ENCODE assay signal across 13 mouse cellular contexts in the genomic region with DNA sequence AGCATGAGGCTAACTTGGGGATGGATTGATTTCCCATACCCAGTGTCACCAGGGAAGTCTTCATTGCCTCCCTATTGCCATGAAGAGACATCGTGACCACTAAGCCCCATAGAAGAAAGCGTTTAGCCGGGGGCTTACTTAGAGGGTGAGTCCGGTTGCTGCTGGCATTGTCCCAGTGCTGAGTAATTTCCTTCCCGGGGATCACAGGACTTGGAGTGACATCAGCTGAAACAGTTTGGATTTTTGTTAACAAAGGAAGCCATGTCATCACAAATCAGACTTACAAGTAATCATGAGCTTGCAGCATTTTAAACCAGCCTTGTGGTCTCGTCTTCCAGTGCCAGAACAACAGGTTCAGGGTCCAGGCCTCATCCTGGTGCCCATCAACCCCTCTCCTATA. TPM values are rescaled to one million over a fixed set of nuclear protein-coding genes. Genes with fewer than 3 reads are reported as not detected.
DNase-seq lines count a peak whose midpoint lies in the region; ATAC-seq and TF ChIP-seq lines count a peak whose summit lies in the region.
"Had no signal": no experiment of that assay in that cellular context is flagged by ENCODE, and none has a peak within 500 bp of the region (broad histone marks: within the 10 kb centered on the region; RNA-seq: fewer than 3 reads in every experiment).

No protein-coding gene starts in this region.

- TF ChIP-seq CTCF in kidney, postnatal 0 days (IDR thresholded peaks at IDR 0.05; ENCODE audit: low read depth), result no peak
- TF ChIP-seq CTCF in cerebellum, adult 2 months (IDR thresholded peaks at IDR 0.05; ENCODE audit: borderline replicate concordance, insufficient read depth, low read depth, low read length), result no peak

- no peak overlapping the region for H3K9ac ChIP-seq in kidney, embryonic 16.5 days (replicated peaks; ENCODE audit: low read length)
- H3K9ac ChIP-seq in kidney, postnatal 0 days (ENCODE audit: low read depth, low read length), result no peak overlapping the region
- H3K9ac ChIP-seq: embryonic facial prominence, embryonic 12.5 days; hindbrain, embryonic 12.5 days; neural tube, embryonic 12.5 days had no signal

- ATAC-seq in kidney, embryonic 16.5 days (ENCODE audit: low FRiP score, low TSS enrichment), result no peak
- ATAC-seq in kidney, postnatal 0 days (replicated peaks; ENCODE audit: low FRiP score, low read depth), result no peak

- no peak overlapping the region for H3K4me3 ChIP-seq in kidney, embryonic 16.5 days (ENCODE audit: low read length)
- H3K4me3 ChIP-seq in kidney, postnatal 0 days (replicated peaks; ENCODE audit: low read depth, low read length), result no peak overlapping the region
- no peak overlapping the region for H3K4me3 ChIP-seq in cerebellum, adult 2 months (replicated peaks; ENCODE audit: insufficient read depth, low read depth, low read length)
- H3K4me3 ChIP-seq: embryonic facial prominence, embryonic 12.5 days; hindbrain, embryonic 12.5 days; limb, embryonic 10.5 days; neural tube, embryonic 12.5 days had no signal

- no peak overlapping the region for H3K4me2 ChIP-seq in kidney, embryonic 16.5 days (replicated peaks; ENCODE audit: low read depth, low read length)
- H3K4me2 ChIP-seq in kidney, postnatal 0 days (ENCODE audit: low read length), result no peak overlapping the region
- H3K4me2 ChIP-seq: embryonic facial prominence, embryonic 12.5 days; hindbrain, embryonic 12.5 days; neural tube, embryonic 12.5 days had no signal

- no peaks in the 10 kb centered on the region for H3K9me3 ChIP-seq in kidney, embryonic 16.5 days (ENCODE audit: low read length)
- no peaks in the 10 kb centered on the region for H3K9me3 ChIP-seq in kidney, postnatal 0 days (replicated peaks; ENCODE audit: low read length)
- H3K9me3 ChIP-seq: embryonic facial prominence, embryonic 12.5 days; G1E; hindbrain, embryonic 12.5 days; limb, embryonic 10.5 days; neural tube, embryonic 12.5 days had no signal

- H3K36me3 ChIP-seq in kidney, embryonic 16.5 days (ENCODE audit: insufficient read depth, low read length), result no peaks in the 10 kb centered on the region
- 0 out of 2 replicates have a peak, but pooled peaks cover 2% of the 10 kb centered on the region for H3K36me3 ChIP-seq in kidney, postnatal 0 days (ENCODE audit: insufficient read depth, low read length)
- H3K36me3 ChIP-seq: embryonic facial prominence, embryonic 12.5 days; hindbrain, embryonic 12.5 days; limb, embryonic 10.5 days; neural tube, embryonic 12.5 days had no signal

- TF ChIP-seq POLR2A in cerebellum, adult 2 months (IDR thresholded peaks at IDR 0.05; ENCODE audit: borderline replicate concordance, insufficient read depth, low read length), result no peak

- DNase-seq in kidney, adult 11 months, result peak; percentile 58
- DNase-seq in fibroblast of lung, adult 2 months (ENCODE audit: low read depth), result peak; percentile 70
- DNase-seq in kidney, postnatal 0 days (ENCODE audit: low spot score), result peak; percentile 61
- DNase-seq in lung, postnatal 4 days, result peak; percentile 70 to 72
- no peak for DNase-seq in cerebellum, adult 2 months
- DNase-seq in testis, postnatal 14 days (ENCODE audit: low spot score), result no peak
- DNase-seq: cerebellum, adult 9-10 months had no signal

- no peak overlapping the region for H3K27ac ChIP-seq in kidney, embryonic 16.5 days (ENCODE audit: low read length)
- no peak overlapping the region for H3K27ac ChIP-seq in kidney, postnatal 0 days
- no peak overlapping the region for H3K27ac ChIP-seq in cerebellum, adult 2 months (ENCODE audit: insufficient read depth, low read length)
- H3K27ac ChIP-seq: embryonic facial prominence, embryonic 12.5 days; hindbrain, embryonic 12.5 days; limb, embryonic 10.5 days; neural tube, embryonic 12.5 days had no signal

- H3K4me1 ChIP-seq in kidney, embryonic 16.5 days (ENCODE audit: insufficient read depth, low read length), result peaks cover 50% of the 10 kb centered on the region
- peaks cover 33% of the 10 kb centered on the region for H3K4me1 ChIP-seq in kidney, postnatal 0 days (replicated peaks; ENCODE audit: insufficient read depth, low read length)
- H3K4me1 ChIP-seq in cerebellum, adult 2 months (ENCODE audit: control insufficient read depth, insufficient read depth, low read length), result peaks cover 5% of the 10 kb centered on the region
- H3K4me1 ChIP-seq: neural tube, embryonic 12.5 days had no signal

- no peaks in the 10 kb centered on the region for H3K27me3 ChIP-seq in kidney, embryonic 16.5 days (ENCODE audit: insufficient read depth, low read length)
- no peaks in the 10 kb centered on the region for H3K27me3 ChIP-seq in kidney, postnatal 0 days (ENCODE audit: insufficient read depth, low read length)
- no peaks in the 10 kb centered on the region for H3K27me3 ChIP-seq in cerebellum, adult 2 months (ENCODE audit: control insufficient read depth, insufficient read depth, low read length)
- H3K27me3 ChIP-seq: embryonic facial prominence, embryonic 12.5 days; hindbrain, embryonic 12.5 days; neural tube, embryonic 12.5 days had no signal

- 56% methylated on average over 6 of the region's 6 CpGs for WGBS in kidney, embryonic 16.5 days
- WGBS in kidney, postnatal 0 days, result 58% methylated on average over 6 of the region's 6 CpGs
- 69% methylated on average over 6 of the region's 6 CpGs for WGBS in cerebellum, adult 2 months

RNA-seq across cellular contexts. Expression of gene Ampd3, which starts 19.3 kb away (rescaled TPM):
- 8.8 and 10.1 TPM in 2 replicates for polyA plus RNA-seq in kidney, embryonic 16.5 days (2015; fragmentation: Nextera tagmentation; extraction: Ambion mirVana)
- polyA plus RNA-seq in kidney, postnatal 0 days (2015; fragmentation: Nextera tagmentation; extraction: Ambion mirVana), result 12.7 and 16.3 TPM in 2 replicates
- 19.0 and 21.1 TPM in 2 replicates for polyA plus RNA-seq in cerebellum, adult 2 months (2012; rRNA removed)

RNA-seq across cellular contexts. Expression of gene Rnf141, which starts 56.9 kb away (rescaled TPM):
- 30.3 and 32.2 TPM in 2 replicates for polyA plus RNA-seq in kidney, embryonic 16.5 days (2015; fragmentation: Nextera tagmentation; extraction: Ambion mirVana)
- polyA plus RNA-seq in kidney, postnatal 0 days (2015; fragmentation: Nextera tagmentation; extraction: Ambion mirVana), result 17.7 and 20.1 TPM in 2 replicates
- 81.3 and 88.4 TPM in 2 replicates for polyA plus RNA-seq in cerebellum, adult 2 months (2012; rRNA removed)

Comparison
In these comparisons a context has a peak if more than half of its experiments do, and no peak if none do; other contexts are left out.
1. DNase-seq: peak in kidney, adult 11 months (single experiment), fibroblast of lung, adult 2 months (single experiment), kidney, postnatal 0 days (single experiment) and lung, postnatal 4 days (2 of 2); none in cerebellum, adult 2 months (0 of 2) and testis, postnatal 14 days (single experiment).